Mouse (Mus musculus) bone marrow, adult 2 months (tissue): ENCODE measurements around the gene Lpin2.

Experiments
- CTCF ChIP-seq: fragments of 200-500 bp; IDR thresholded peaks from 2 replicates; pipeline ENCODE4 v1.5.1; 2011; ENCODE audit warnings: low read length, control low read depth; ENCODE audit not compliant: control insufficient read depth, insufficient read depth
- POLR2A ChIP-seq: fragments of 200-500 bp; IDR thresholded peaks from 2 replicates; pipeline ENCODE4 v1.6.1; 2011; ENCODE audit warnings: low read depth, mild to moderate bottlenecking, control low read depth, low read length, borderline replicate concordance; ENCODE audit not compliant: control insufficient read depth

GRCm38 (mm10) chr17:71195633-71196391, 13.5 kb downstream of the Lpin2 start:
- TF ChIP-seq POLR2A (no peak), CTCF (no peak)
